Mouse (Mus musculus) adrenal gland, postnatal 0 days (tissue): ENCODE measurements around the gene Gm10229. TPM values are rescaled to one million over a fixed set of nuclear protein-coding genes. Genes with fewer than 3 reads are reported as not detected.

ENCODE experiments used
- polyA plus RNA-seq: library from polyadenylated mRNA; unstranded; fragments of >200 nt; fragmentation: Nextera tagmentation; extraction: Ambion mirVana; gene quantifications from 2 replicates; pipeline ENCODE4 v1.2.1, GENCODE M21; 2015

Gene Gm10229
- not detected in 2 replicates for polyA plus RNA-seq

DNA sequence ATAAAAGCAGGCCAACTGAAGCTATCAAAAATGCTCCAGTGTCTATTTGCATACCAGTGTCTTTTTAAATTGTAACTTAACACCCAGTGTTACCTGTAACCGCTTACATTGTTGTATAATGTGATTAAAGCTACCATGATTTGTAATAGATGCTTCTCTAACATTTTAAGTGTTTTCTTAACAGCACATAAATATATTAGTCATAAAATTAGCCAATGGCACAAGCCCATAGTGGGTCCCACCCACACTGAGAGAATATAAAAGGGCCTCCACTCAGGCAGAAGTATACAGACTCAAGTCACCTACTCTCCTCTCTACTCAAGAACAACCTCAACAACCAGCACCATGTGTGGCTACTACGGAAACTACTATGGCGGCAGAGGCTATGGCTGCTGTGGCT, at the start of gene Gm10229:
Gm10229 (plus strand) TSS at position 301 of the 400 bp plus-strand sequence.

DNA sequence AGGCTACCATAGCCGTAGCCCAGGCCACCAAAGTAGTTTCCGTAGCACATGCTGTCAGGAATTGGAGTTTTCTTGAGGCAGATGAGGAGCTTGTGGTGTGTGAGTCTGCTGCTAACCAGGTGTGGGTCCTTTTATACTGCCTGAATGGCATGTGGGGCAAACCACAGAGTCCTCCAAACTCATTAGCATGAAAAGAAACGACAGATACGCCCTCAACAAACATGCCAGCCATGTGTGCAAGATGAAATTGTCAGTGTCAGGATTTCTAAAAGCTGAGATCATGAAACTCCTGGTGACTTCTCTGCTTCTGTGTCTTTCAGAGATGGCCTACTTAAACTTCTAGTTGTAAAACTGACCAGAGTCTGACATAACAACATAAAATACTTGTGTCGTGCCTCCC, 4.4 kb upstream of the Gm10229 start, which contains the start of gene Krtap22-2:
Krtap22-2 (minus strand) TSS at position 101 of the 400 bp plus-strand sequence.

DNA sequence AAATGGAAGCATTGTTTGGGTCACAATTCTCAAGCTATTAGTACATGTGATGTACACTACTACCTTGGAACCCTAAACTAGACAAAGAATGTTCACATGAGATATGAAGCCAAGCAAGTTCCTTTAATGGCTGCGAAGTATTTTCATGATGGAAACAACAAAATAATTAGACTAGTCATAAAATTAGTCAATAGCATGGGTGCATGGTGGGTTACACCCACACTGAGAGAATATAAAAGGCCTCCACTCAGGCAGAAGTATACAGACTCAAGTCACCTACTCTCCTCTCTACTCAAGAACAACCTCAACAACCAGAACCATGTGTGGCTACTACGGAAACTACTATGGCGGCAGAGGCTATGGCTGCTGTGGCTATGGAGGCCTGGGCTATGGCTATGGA, 16.3 kb downstream of the Gm10229 start, which contains the start of gene Krtap6-1:
Krtap6-1 (plus strand) TSS at position 301 of the 400 bp plus-strand sequence.

DNA sequence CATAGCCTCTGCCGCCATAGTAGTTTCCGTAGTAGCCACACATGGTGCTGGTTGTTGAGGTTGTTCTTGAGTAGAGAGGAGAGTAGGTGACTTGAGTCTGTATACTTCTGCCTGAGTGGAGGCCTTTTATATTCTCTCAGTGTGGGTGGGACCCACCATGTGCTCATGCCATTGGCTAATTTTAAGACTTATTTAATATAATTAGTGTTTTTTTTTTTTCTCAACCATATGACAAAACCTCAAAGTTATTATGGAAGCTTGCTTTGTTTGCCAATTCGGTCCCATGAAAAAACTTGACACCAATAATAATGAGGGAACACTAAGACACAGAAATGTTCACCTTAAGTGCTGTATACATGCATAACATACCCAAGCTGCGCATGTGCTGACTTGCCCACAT, 26.3 kb downstream of the Gm10229 start, which contains the start of gene Gm10228:
Gm10228 (minus strand) TSS at position 101 of the 400 bp plus-strand sequence.

DNA sequence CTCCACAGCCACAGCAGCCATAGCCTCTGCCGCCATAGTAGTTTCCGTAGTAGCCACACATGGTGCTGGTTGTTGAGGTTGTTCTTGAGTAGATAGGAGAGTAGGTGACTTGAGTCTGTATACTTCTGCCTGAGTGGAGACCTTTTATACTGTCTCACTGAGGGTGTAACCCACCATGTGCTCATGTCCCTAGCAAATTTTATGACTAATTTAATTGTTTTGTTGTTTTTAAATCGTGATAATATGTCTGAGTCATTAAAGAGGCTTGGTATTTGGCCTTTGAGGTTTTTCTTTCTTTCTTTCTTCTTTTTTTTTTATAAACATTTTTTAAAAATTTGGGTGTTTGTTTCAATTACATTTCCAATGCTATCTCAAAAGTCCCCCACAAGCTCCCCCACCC, 32.7 kb downstream of the Gm10229 start, which contains the start of gene Krtap6-5:
Krtap6-5 (minus strand) TSS at position 101 of the 400 bp plus-strand sequence.

DNA sequence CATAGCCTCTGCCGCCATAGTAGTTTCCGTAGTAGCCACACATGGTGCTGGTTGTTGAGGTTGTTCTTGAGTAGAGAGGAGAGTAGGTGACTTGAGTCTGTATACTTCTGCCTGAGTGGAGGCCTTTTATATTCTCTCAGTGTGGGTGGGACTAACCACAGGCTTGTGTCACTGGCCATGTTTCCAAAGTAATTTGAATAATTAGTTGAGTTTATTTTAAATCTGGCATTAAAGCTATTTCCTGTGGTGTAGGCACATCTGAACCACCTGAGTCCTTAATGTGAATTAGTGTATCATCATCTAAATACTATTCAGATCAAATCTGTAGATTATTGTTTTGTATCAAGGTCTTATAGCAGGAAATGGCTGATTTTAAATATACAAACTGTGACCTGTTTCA, 48.8 kb downstream of the Gm10229 start, which contains the start of gene 1110025L11Rik:
1110025L11Rik (minus strand) TSS at position 101 of the 400 bp plus-strand sequence.

Other genes starting within 250 kb of the Gm10229 start
- not detected in 2 replicates for gene 2310057N15Rik, start 241.1 kb upstream of the Gm10229 start, polyA plus RNA-seq
- not detected in 2 replicates for gene Gm5965, start 237.4 kb upstream of the Gm10229 start, polyA plus RNA-seq
- gene Gm20741, start 203.1 kb upstream of the Gm10229 start, polyA plus RNA-seq: not detected in 2 replicates
- not detected in 2 replicates for gene Krtap15, start 195.1 kb upstream of the Gm10229 start, polyA plus RNA-seq
- not detected in 2 replicates for gene Krtap14, start 189.1 kb upstream of the Gm10229 start, polyA plus RNA-seq
- not detected in 2 replicates for gene Krtap19-1, start 145.9 kb upstream of the Gm10229 start, polyA plus RNA-seq
- not detected in 2 replicates for gene Krtap19-2, start 141.0 kb upstream of the Gm10229 start, polyA plus RNA-seq
- gene Krtap19-3, start 137.2 kb upstream of the Gm10229 start, polyA plus RNA-seq: not detected in 2 replicates
- not detected in 2 replicates for gene Krtap19-4, start 130.2 kb upstream of the Gm10229 start, polyA plus RNA-seq
- gene Krtap19-5, start 118.8 kb upstream of the Gm10229 start, polyA plus RNA-seq: not detected in 2 replicates
- not detected in 2 replicates for gene Krtap19-9b, start 83.0 kb upstream of the Gm10229 start, polyA plus RNA-seq
- not detected in 2 replicates for gene Krtap16-3, start 52.4 kb upstream of the Gm10229 start, polyA plus RNA-seq
- gene Krtap22-2, start 4.5 kb upstream of the Gm10229 start, polyA plus RNA-seq: not detected in 2 replicates
- gene Krtap6-1, start 16.4 kb downstream of the Gm10229 start, polyA plus RNA-seq: not detected in 2 replicates
- not detected in 2 replicates for gene Gm10228, start 26.2 kb downstream of the Gm10229 start, polyA plus RNA-seq
- not detected in 2 replicates for gene Krtap6-5, start 32.6 kb downstream of the Gm10229 start, polyA plus RNA-seq
- gene 1110025L11Rik, start 48.7 kb downstream of the Gm10229 start, polyA plus RNA-seq: not detected in 2 replicates
- gene Krtap6-3, start 68.7 kb downstream of the Gm10229 start, polyA plus RNA-seq: not detected in 2 replicates
- not detected in 2 replicates for gene Gm6358, start 125.6 kb downstream of the Gm10229 start, polyA plus RNA-seq
- not detected in 2 replicates for gene Gm10061, start 135.8 kb downstream of the Gm10229 start, polyA plus RNA-seq
- gene Gm9789, start 142.7 kb downstream of the Gm10229 start, polyA plus RNA-seq: not detected in 2 replicates
- not detected in 2 replicates for gene Gm7735, start 154.2 kb downstream of the Gm10229 start, polyA plus RNA-seq
- gene 1110057P08Rik, start 159.5 kb downstream of the Gm10229 start, polyA plus RNA-seq: not detected in 2 replicates
- gene Krtap20-2, start 190.6 kb downstream of the Gm10229 start, polyA plus RNA-seq: not detected in 2 replicates